Mouse (Mus musculus): ENCODE measurements around the gene Kmt2b. TPM values are rescaled to one million over a fixed set of nuclear protein-coding genes. Genes with fewer than 3 reads are reported as not detected.

Kmt2b gene
- polyA plus RNA-seq, 1 experiment from 2014 or later, result 9.6 TPM

DNA sequence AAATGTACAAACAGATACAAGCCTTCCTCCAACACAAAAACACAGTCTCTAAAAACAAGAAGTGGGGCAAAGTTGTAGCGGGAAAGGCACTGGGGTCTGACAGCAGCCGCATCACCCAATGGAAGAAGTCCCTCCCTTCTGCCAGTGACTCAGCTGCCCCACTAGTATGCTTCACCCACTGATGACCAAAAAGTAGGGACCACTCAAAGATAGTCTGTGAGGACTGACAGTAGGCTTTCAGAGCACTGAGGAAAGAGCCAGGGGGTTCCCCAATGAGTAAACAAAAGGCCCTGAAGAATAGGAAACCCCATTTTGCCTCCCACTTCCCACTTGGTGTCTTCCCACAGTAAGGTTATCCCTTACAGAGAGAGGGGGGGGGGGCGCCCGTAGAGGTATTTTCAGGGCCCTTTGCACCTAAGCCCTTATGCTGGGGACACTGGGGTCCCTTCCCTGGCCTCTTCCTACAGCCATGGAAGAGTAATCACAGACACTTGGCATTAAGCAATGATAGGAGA, 6.0 kb upstream of the Kmt2b start:
- WGBS, result 70% methylated on average over 4 of the region's 4 CpGs
- no peaks in the 10 kb centered on the region for H3K36me3 ChIP-seq
- H3K9me3 ChIP-seq, result no peaks in the 10 kb centered on the region
- no peaks in the 10 kb centered on the region for H3K27me3 ChIP-seq (ENCODE audit: insufficient read depth, poor library complexity, severe bottlenecking)
- H3K27ac ChIP-seq, result no peak overlapping the region
- peaks cover 21% of the 10 kb centered on the region for H3K4me1 ChIP-seq (replicated peaks)
- DNase-seq (ENCODE audit: low spot score), result no peak
- H3K4me3 ChIP-seq, result no peak overlapping the region

GRCm38 (mm10) chr7:30593579-30594509, 5.3 kb upstream of the Kmt2b start:
- WGBS, result 79% methylated on average over 10 of the region's 10 CpGs
- H3K9me3 ChIP-seq, result no peaks in the 10 kb centered on the region
- peaks cover 19% of the 10 kb centered on the region for H3K4me1 ChIP-seq (replicated peaks)
- H3K27ac ChIP-seq, result no peak overlapping the region
- H3K4me3 ChIP-seq, result no peak overlapping the region
- no peaks in the 10 kb centered on the region for H3K36me3 ChIP-seq
- H3K27me3 ChIP-seq (ENCODE audit: insufficient read depth, poor library complexity, severe bottlenecking), result no peaks in the 10 kb centered on the region
- no peak for DNase-seq (ENCODE audit: low spot score)

GRCm38 (mm10) chr7:30592772-30593423, 4.4 kb upstream of the Kmt2b start:
- Histone ChIP-seq H3K27ac (no peak overlapping the region), H3K36me3 (no peaks in the 10 kb centered on the region), H3K27me3 (ENCODE audit: insufficient read depth, poor library complexity, severe bottlenecking) (no peaks in the 10 kb centered on the region), H3K4me1 (replicated peaks) (peaks cover 23% of the 10 kb centered on the region), H3K9me3 (no peaks in the 10 kb centered on the region), H3K4me3 (no peak overlapping the region)
- DNase-seq (ENCODE audit: low spot score), result no peak
- 56% methylated on average over 5 of the region's 5 CpGs for WGBS

GRCm38 (mm10) chr7:30591605-30591951, 3.1 kb upstream of the Kmt2b start:
- Histone ChIP-seq H3K27ac (peak overlapping the region; percentile 23; the same call in 1 of the 2 replicates), H3K4me1 (replicated peaks) (peaks cover 36% of the 10 kb centered on the region), H3K9me3 (no peaks in the 10 kb centered on the region), H3K27me3 (ENCODE audit: insufficient read depth, poor library complexity, severe bottlenecking) (no peaks in the 10 kb centered on the region), H3K4me3 (no peak overlapping the region), H3K36me3 (peaks cover 5% of the 10 kb centered on the region)
- WGBS, result 52% methylated on average over 4 of the region's 4 CpGs
- no peak for DNase-seq (ENCODE audit: low spot score)

DNA sequence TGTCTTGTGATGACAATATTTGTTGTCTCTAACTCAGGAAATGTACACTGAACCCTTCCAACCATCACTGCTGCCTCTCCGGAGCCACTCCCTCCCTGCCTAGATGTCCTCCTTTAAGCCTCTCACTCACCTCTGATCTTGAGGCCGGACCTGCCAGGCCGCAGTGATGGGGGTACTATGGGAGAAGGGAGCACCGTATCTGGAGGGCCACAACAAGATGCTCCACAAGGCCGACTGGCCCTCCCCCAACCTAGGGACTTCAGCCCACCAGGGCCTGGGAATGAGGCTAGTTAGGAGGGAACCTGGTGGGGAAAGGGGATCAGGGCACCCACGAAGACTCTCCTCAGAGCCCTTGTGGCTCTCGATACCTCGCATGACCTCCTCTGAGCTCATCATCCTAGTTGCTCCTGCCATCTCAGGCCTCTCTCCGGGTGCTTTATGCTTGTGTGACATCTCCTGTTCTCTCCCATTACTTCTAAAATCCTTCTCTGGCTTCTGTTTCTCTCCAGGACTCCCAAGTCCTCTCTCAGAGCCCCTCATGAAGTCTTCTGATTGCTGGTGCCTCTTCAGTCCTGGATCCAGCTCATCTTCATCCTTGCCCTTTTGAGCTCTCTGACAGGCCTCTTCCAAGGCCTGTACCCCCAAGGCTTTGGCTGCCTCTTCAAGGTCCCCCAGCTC, 2.5 kb upstream of the Kmt2b start:
- no peak for DNase-seq (ENCODE audit: low spot score)
- Histone ChIP-seq H3K4me3 (no peak overlapping the region), H3K36me3 (peaks cover 10% of the 10 kb centered on the region), H3K9me3 (no peaks in the 10 kb centered on the region), H3K27ac (peak overlapping the region; percentile 23; the same call in 1 of the 2 replicates), H3K4me1 (replicated peaks) (peaks cover 39% of the 10 kb centered on the region), H3K27me3 (ENCODE audit: insufficient read depth, poor library complexity, severe bottlenecking) (no peaks in the 10 kb centered on the region)
- WGBS, result 84% methylated on average over 9 of the region's 9 CpGs

DNA sequence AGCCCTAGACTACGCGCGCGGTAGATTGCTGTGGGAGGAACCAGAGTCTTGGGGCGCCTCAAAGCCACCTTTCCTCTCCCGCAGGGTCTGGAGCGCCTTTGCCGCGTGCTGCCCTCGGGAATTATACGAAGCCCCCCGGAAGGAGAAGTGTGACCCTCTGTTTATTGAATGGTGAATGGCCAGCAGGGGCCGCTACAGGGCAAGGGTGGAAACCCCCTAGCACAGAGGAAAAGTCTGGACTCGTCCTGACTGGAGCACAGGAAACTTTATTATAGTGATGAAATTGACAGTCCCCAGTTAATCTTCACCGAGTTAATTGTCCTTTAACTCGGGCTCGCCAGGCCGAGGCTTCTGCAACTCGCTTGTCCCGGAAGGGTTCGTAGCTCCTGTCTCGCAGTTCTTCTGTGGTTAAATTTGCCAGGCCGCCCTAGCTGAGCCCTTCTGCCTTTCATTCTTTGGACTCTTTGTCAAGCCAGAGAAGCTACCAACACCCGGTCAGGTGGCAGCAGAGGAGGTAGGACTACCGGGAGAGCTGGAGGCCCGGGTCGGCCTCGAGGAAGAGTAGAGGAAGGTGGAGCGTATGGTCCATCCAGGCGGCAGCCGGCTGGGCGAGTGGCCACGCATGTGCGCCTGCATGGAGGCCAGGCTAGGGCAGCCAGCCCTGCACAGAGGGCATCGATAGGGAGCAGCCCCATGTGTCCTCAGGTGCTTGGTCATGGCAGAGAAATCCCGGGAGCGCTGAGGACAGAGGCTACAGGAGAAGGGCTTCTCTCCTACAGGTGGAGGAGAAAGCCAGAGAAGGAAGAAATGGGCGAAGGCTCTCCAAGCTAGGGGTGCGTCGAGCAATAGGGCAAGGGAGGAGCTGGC, 1.1 kb upstream of the Kmt2b start:
- WGBS, result 31% methylated on average over 40 of the region's 40 CpGs
- H3K4me1 ChIP-seq (replicated peaks), result peaks cover 33% of the 10 kb centered on the region
- H3K4me3 ChIP-seq, result peak overlapping the region; percentile 99
- peaks cover 24% of the 10 kb centered on the region for H3K36me3 ChIP-seq
- no peaks in the 10 kb centered on the region for H3K27me3 ChIP-seq (ENCODE audit: insufficient read depth, poor library complexity, severe bottlenecking)
- no peaks in the 10 kb centered on the region for H3K9me3 ChIP-seq
- H3K27ac ChIP-seq, result peak overlapping the region; percentile 99
- peak; percentile 90 for DNase-seq (ENCODE audit: low spot score)

DNA sequence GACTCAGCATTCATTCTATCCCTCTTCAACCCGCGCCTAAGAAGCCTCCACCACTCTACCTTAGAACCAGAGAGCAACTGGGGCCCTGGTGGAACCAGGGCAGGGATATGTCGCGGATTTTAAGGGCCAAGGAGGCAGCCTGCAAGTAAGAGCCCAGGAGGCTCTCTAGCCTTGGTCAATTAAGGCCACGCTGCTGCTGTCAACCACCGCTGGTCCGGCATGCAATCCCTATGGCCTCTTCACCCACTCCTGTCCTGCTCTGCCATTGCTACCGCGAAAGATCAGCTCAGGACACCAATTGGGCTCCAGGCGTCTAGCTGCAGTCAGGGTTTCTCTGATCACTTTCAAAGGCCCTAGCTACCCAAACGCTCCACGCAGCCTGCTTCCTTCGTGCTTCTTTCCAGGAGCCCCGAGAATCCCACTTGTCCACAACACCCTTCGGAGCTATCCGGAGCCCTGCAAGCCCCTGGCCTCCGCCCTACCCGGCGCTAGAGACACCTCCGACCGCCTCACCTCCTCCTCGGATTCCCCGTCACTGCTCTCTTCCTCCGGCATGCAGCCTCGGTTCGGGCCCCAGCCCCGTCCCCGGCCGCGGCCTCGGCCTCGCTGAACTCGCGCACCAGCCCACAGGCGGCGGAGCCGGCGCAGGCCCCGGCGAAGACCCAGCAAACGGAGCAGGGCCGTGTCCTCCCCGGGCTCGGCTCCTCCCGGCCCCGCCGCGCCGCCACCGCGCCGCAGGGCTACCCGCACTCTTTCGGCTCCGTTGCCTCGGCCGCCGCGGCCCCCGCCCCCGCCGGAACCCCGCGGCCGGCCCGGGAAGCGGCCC, 471 bp downstream of the Kmt2b start:
- under 1% methylated on average over 67 of the region's 67 CpGs for WGBS

GRCm38 (mm10) chr7:30586455-30587020, 2.0 kb downstream of the Kmt2b start:
- peak overlapping the region; percentile 99 for H3K4me3 ChIP-seq
- peak overlapping the region; percentile 99 for H3K27ac ChIP-seq
- H3K4me1 ChIP-seq (replicated peaks), result peaks cover 29% of the 10 kb centered on the region
- 89% methylated on average over 28 of the region's 28 CpGs for WGBS
- no peaks in the 10 kb centered on the region for H3K9me3 ChIP-seq
- peaks cover 55% of the 10 kb centered on the region for H3K36me3 ChIP-seq
- no peak for DNase-seq (ENCODE audit: low spot score)
- no peaks in the 10 kb centered on the region for H3K27me3 ChIP-seq (ENCODE audit: insufficient read depth, poor library complexity, severe bottlenecking)

More for the DNA sequence above, 471 bp downstream of the Kmt2b start:
- Histone ChIP-seq H3K36me3 (peaks cover 40% of the 10 kb centered on the region), H3K4me1 (replicated peaks) (peaks cover 29% of the 10 kb centered on the region), H3K27me3 (ENCODE audit: insufficient read depth, poor library complexity, severe bottlenecking) (no peaks in the 10 kb centered on the region), H3K4me3 (peak overlapping the region; percentile 99), H3K9me3 (no peaks in the 10 kb centered on the region), H3K27ac (peak overlapping the region; percentile 99)
- no peak for DNase-seq (ENCODE audit: low spot score)

GRCm38 (mm10) chr7:30585170-30585569, 3.4 kb downstream of the Kmt2b start:
- peaks cover 69% of the 10 kb centered on the region for H3K36me3 ChIP-seq
- H3K27ac ChIP-seq, result no peak overlapping the region
- H3K9me3 ChIP-seq, result no peaks in the 10 kb centered on the region
- WGBS, result 95% methylated on average over 7 of the region's 7 CpGs
- DNase-seq (ENCODE audit: low spot score), result no peak
- 0 out of 2 replicates have a peak overlapping the region, but pooled peaks have one; percentile 1 for H3K4me3 ChIP-seq
- H3K4me1 ChIP-seq (replicated peaks), result peaks cover 26% of the 10 kb centered on the region
- no peaks in the 10 kb centered on the region for H3K27me3 ChIP-seq (ENCODE audit: insufficient read depth, poor library complexity, severe bottlenecking)

GRCm38 (mm10) chr7:30584339-30584738, 4.2 kb downstream of the Kmt2b start:
- no peak for DNase-seq (ENCODE audit: low spot score)
- H3K27ac ChIP-seq, result no peak overlapping the region

GRCm38 (mm10) chr7:30581547-30581946, 7.0 kb downstream of the Kmt2b start:
- Histone ChIP-seq H3K9me3 (no peaks in the 10 kb centered on the region), H3K27ac (no peak overlapping the region), H3K27me3 (ENCODE audit: insufficient read depth, poor library complexity, severe bottlenecking) (no peaks in the 10 kb centered on the region), H3K4me1 (replicated peaks) (peaks cover 3% of the 10 kb centered on the region), H3K4me3 (no peak overlapping the region), H3K36me3 (peaks cover 100% of the 10 kb centered on the region)
- no peak for DNase-seq (ENCODE audit: low spot score)
- 96% methylated on average over 16 of the region's 16 CpGs for WGBS

More at GRCm38 (mm10) chr7:30584339-30584738, 4.2 kb downstream of the Kmt2b start:
- peaks cover 77% of the 10 kb centered on the region for H3K36me3 ChIP-seq
- no peak overlapping the region for H3K4me3 ChIP-seq
- no peaks in the 10 kb centered on the region for H3K27me3 ChIP-seq (ENCODE audit: insufficient read depth, poor library complexity, severe bottlenecking)
- H3K9me3 ChIP-seq, result no peaks in the 10 kb centered on the region
- H3K4me1 ChIP-seq (replicated peaks), result peaks cover 20% of the 10 kb centered on the region
- WGBS, result 94% methylated on average over 10 of the region's 10 CpGs
